Mouse (Mus musculus) spleen, postnatal 36 days (tissue): Measurements from ENCODE around the gene Iqgap1.

Experiments
- DNase-seq, 2 experiments: peaks; one replicate each; pipeline ENCODE4 v3.0.0; 2022; ENCODE audit warnings: low spot score in 2 of 2, mixed read lengths in 1 of 2

Iqgap1 gene

DNA sequence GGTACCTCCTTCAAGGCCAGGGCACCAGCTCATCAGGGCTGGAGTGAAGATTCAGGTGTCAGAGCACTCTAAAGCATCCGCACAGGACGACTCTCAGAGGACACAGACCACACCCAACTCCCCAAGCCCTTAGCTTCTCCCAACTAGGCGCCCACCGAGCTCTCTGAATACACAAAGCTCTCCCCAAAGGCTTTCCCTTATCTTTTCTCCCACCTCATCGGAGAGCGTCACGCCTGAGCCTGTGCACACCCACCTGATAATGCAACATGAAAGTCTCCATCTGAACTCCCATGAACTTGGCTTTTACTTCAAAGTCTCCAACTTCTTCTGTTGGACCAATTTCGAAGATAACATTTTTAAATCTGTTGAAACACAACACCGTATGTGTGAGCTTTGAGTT lies 109.0 kb downstream of the Iqgap1 start:
- no peak for DNase-seq

DNA sequence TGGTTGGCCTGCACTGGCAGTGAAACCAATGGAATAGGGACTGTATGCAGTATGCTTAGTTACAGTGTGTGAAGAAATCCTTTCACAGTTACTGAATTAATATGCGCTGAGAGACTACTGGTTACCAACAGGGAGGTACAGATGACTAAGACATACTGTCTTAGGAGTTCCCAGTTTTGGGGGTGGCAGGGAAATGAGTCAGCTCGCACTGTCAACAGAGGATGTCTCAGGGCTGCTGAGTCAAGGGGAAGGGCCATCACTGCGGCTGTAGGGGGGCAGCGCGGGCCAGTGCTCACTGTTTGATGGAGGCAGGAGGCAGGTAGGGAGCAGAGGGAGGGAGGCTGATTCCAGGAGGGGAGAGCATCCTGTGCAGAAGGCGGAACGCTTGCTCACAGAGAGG lies 110.5 kb downstream of the Iqgap1 start:
- DNase-seq = no peak

DNA sequence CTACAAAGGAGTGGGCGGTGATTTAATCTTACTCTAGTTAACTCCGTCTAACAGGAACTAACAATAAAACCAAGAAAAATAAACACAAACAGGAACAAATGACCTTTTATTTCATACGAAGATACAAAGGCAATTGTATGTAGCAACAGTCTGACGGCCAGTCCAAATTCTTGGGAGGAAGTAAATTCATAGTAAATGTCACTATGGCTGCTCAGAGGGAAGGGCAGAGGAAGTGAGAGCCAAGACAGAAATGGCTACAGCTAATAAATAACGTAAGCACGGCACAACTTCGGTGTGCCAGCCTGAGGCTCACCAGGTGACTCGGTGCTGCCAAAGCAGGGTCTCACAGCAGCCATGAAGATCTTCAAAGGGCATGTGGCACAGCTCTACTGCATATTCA lies 114.3 kb downstream of the Iqgap1 start:
- DNase-seq = no peak

DNA sequence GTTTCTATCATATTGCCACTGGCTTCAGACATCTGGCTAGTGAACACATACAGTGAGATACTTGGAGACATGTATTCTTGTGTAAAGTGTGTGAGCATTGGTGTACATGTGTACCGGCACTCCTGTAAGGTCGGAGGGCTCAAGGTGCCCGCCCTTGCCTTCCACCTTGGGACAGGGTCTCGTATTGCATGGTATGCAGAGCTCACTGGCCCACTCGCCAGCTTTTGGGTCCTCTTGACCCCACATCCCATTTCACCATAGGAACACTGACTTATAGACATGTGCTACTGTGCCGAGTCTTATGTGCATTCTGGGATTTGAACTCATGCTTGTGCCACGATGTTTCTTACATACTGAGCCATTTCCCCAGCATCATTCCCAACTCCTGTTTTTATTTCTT lies 115.4 kb downstream of the Iqgap1 start:
- no peak for DNase-seq

DNA sequence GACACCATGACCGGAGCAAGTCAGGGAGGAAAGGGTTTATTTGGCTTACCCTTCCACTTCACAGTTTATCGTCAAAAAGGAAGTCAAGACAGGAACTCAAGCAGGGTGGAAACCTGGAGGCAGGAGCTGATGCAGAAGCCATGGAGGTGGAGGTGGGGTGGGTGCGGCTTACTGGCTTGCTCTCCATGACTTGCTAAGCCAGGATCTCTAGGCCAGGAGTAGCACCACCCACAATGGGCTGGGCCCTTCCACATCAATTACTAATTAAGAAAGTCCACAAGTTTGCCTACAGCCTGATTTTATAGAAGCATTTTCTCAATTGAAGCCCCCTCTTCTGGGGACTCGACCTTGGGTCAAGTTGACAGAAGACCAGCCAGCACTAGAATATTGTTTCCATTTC lies 121.7 kb downstream of the Iqgap1 start:
- DNase-seq = no peak

DNA sequence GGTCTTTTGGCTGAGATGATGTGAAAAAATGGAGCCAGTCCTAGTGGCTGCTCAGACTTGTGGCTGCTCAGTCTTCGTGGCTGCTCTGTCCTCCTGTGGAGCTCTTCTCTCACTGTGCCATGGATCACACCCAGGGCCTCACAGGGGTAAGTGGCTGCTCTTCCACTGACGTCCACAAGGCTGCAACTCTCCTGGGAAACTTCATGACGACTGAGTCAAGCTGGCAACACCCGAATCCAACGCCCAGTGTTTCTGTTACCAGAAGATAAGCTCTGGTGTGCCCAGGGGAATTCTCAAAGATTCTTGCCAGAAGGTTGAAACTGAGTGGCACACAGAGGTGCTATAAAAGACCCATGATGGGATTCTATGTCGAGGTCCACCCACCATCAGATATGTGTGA lies 123.3 kb downstream of the Iqgap1 start:
- no peak for DNase-seq

DNA sequence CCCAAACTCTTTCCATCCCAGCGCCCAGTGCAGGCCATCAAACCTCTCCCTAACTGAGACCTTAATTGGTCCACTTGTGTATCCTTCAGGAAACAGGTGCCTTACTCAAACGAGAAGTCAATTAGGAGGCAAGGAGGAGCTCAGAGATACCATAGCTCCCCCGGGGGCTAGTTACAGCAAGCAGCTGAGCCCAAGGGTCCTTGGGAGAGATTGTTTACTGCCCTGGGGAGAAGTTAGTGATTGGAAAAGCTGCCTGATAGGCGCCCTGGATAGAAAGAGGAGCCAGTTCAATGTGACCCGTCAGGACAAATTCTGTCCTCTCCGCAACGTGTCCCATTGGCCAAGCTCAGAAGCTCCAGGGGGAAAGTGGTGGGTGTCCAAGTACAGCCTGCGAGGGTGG lies 126.1 kb downstream of the Iqgap1 start:
- no peak for DNase-seq

DNA sequence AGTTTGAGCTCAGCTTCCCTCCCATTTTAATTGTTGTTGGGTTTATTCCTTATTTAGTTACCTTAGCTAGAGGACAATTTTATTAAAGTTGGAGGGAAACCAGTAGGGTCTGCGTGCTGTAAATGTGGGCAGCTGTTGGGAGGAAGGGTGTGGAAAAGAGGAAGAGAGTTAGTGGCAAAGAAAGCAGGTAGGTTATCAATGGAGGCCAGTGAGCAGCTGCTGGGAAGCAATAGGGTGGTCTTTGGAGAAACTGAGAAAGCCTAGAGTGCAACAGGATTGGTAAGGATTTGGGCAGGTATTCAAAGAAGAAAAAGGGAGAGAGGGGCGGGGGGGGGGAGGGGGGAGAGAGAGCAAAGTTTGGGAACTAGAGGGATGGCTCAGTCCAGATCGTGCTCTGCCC lies 126.8 kb downstream of the Iqgap1 start:
- DNase-seq = no peak

DNA sequence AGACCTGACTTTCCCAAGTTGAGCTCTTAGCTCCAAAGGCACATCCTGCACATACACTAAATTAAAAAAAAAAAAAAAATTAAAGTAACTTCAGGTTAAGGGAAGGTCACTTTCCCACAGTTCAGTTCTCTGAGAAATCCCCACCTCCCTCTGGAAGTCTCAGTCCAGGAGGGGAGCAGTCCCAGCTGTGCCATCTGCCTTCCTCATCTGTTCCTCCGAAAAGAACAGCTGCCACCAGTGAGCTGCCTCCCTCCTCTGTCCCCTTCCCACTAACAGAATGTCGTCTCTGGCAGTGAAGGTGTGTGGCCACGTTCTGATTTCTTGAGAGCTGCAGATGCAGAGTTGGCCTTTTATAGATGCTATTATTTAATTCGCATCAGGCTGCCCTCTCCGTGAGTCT lies 127.9 kb downstream of the Iqgap1 start:
- DNase-seq = no peak

DNA sequence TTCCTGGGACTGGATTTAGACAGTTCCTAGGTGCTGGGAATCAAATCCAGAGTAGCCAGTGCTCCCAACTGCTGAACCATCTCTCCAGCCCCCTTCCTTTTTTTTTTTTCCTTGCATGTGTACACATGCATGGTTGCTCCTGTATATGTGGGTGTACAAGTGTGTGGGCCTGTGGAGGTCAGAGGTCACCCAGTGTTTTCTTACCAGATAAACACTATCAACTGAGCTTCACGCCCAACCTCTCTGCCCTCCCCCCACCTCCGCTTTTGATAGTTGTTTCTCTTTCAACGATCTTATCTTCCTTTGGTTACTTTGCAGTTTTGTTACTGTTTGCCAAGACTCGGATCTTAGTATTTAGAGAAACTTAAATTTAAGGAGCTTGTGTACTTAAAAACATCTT lies 128.9 kb downstream of the Iqgap1 start:
- no peak for DNase-seq

DNA sequence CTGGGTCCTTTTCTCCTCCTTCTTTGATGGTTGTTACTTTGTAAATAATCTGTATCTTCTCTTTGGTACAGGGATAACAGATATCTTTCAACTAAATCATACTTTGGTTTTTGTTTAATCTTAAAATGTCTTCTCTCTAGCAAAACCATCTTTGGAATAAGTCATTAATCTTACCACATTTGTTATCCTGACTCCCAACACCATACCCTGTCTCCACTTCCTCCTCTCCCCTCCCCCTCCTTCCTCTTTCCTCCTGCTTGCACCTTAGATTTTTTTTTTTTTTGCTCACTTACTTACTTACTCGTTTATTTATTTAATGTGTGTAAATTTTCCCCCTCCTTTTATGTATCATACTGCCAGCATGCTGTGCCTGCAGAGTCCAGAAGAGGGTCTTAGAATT lies 129.4 kb downstream of the Iqgap1 start:
- no peak for DNase-seq

DNA sequence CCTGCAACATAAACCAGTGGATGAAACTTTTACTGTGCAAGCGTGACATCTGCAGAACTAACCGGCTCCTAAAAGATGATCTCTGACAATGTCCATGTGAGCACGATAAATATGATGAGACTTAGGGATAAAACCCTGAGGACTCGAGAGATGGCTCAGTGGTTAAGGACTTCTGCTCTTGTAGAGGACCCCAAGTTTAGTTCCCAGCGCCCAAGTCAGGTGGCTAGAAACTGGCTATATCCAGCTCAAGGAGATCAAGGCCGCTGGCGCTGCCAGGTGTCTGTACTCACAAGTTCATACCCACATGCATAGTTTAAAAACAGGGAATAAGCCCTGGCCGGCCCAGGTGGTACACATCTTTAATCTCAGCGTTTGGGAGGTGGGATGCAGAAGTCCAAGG lies 133.3 kb downstream of the Iqgap1 start:
- DNase-seq = no peak

DNA sequence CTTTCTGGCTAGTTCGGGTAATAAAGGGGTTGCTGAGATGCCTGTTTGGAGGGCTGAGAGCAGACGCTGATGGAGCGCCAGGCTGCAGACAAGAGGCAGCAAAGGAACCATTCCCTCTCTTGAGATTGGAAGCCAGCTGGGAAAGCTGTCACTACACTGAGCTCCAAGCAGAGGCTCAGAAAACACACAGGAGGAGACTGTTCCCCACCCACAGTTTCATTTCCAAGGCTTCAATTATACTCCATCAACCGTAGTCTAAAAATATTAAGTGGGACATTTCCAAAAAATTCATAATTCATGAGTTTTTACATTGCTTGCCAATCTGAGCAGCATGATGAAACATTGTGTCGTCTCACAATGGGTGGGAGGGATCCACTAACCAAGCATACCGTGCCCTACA lies 134.6 kb downstream of the Iqgap1 start:
- no peak for DNase-seq

DNA sequence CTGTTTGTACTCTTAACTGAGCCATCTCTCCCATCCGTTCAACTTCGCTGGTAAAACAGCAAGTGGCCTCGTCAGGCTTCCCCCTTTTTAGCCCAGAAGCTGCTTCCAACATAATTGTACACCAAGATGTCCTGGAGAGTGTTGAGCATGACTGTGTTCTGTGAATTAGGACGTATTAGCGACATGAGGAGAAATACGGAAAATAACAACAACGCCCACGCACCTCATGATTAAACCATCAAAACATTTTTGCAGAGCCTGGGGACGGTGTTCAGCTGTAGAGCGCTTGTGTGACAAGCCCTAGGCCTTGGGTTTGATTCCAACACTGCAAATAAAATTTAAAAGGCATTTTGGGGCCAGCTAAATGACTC lies 136.6 kb downstream of the Iqgap1 start:
- no peak for DNase-seq

DNA sequence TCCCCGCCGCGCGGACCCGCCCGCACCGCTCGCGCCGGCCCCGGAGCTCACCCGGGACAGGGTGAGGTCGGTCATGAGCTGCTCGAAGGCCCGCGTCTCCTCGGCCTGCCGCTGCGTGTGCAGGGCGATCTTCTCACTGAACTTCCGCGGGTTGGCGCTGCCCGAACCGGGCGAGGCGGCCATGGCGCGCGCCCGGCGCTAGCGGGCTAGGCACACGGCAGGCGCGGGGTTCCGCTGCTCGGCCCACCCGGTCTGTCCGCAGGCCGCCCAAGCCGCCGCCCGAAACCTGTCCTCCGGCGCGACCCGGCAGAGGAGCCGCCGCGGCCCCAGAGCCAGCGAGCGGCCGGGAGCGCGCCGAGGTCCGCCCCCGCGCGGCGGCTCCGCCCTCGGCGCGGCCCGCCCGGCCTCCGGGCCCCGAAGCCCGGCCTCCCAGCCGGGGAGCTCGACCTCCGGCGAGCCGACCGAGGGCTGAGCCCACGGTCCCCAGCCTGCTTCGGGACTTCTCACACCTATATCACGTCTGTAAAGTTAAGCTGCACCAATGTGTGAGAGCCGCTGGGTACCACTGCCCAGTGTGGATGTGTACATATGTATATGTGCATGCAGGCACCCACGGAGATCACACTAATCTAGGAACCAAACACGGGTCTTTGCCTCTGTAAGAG lies 137.1 kb downstream of the Iqgap1 start, which contains the start of gene Crtc3:
Gene Crtc3 (minus strand): TSS at position 322 of the 665 bp plus-strand sequence.
- DNase-seq = peak; percentile 67 to 72

DNA sequence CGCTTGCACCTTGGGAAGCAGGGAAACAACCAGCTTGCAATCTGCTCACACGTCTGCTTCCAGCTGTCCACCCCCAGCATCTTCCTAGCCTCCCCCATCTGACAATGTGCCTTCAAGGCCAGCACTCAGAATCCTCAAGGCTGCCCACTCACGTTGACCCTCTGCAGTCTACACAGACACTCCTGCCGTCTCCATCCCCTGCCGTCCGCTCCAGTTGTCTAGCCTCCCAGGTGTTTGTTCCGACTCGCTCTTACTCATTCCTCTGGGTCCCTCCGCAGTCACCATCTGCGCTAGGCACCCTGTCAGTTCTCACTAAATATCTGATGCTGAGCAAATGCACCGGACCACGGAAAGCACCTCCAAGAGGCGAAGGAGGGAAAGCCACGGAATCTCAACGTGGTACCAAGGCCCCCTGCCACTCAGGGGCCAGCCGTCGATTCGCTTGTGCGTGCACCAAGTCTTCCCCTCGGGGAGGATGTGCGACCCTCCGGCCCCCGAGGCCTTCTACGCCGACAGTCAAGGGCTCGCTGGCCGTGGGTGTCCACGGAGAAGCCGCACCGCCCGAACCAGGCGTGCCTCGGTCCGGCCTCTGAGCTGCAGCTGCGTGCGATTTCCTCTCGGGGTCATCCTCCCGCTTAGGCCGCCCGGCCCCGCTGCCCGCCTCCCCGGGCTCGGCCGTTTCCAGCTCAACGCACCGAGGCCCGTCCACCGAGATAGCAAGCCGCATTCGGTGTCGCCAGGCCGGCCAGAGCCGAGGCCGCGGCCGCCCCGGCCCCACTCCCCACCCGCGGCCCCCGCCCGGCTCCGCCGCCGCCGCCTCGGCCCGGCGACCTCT lies 137.8 kb downstream of the Iqgap1 start:
- peak; percentile 42 to 46 for DNase-seq

DNA sequence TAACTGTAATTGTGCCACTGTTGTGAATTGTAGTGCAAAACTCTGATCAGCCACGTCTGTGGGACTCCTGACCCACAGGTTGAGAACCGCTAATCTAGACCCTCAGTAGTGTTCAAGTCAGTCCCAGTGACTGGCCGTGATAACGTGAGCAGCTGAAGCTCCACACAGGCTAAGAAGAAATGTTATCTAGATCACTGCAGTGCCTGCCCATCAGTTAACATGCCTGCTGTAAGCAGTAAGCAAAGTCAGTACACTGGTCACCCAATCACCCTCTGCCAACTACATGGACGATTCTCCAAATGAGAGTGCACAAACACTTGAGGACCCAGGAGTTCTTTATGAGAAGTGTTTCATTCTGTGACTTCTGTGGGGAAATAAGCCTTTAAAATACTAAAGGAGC lies 140.1 kb downstream of the Iqgap1 start:
- no peak for DNase-seq

DNA sequence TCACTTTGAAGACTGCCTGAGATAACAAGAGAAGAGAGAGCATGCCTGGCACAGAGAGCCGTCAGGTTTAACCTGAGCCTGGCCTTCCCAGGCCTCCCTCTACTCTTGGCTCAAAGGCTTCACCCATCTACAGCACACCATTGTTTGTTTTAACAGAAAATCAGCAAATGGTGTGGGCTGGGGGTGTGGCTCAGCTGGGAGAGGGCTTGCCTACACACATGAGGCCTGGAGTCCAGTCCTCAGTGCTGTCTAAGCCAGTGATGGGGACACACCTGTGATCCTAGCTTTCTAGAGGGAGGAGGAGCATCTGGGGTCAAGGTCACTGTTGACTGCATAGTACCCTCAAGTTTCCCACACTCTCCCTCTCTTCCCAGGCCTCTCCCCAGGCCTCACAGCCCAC lies 143.1 kb downstream of the Iqgap1 start:
- no peak for DNase-seq

DNA sequence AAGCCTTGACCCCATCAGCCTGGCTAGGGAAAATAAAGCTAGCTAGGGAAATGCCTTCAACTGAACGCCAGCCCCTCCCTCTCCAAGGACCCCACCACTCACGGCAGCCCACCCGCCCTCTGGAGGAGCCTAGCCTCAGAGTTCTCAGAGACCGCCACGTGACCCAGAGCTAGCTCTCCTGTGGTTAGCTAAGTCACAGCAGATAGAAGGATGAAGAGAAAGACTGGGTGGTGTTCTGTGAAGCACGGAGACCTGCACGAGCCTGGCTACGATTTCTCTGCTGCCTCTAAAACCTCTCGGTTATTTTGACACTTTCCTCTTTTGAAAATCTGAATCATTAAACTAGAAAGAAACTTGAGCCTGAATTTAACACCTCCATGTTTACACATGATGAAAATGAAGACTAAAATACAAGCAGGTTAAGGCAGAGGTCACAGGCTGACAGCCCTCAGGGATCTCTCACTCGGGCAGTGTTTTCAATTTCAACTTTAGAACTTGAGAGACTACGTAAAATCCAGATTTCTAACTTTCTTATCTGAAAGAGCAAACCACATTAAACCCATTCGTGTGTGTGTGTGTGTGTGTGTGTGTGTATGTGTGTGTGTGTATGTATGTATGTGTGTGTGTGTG lies 145.4 kb downstream of the Iqgap1 start:
- peak; percentile 18 to 23 for DNase-seq

DNA sequence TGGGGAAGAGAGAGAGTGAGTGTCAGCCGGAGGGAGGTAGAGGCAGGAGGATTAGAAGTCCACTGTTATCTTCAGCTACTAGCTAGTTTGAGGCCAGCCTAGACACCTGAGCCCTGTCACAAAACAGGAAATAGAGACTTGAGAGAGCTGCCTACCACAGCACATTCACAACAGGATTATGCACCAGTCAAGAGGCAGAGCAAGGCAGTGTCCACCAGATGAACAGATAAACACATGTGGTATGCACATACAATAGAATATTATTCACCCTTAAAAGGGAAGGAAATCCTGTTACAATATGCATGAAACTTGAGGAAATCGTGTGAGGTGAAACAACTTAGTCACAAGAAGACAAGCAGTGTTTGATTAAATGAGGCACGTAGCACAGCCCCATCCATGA lies 153.5 kb downstream of the Iqgap1 start:
- no peak for DNase-seq

DNA sequence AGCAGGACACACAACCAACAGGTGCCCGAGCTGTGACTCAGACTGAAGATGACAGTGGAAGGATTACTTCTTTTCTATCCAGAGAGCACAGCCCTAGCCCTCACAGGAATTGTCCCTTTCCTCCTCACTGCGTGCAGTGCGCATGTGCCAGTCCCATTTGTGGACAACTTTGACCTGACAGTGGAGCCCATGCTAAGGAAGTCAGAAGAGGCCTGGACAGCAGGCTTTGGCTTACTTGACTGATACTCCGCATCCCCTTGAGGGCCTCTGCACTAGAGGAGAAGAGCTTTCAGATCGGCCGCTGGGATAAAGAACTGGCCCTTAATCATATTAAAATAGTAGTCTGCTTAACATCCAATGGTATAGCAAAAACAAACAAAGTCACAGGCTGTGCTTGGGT lies 154.9 kb downstream of the Iqgap1 start:
- no peak for DNase-seq

DNA sequence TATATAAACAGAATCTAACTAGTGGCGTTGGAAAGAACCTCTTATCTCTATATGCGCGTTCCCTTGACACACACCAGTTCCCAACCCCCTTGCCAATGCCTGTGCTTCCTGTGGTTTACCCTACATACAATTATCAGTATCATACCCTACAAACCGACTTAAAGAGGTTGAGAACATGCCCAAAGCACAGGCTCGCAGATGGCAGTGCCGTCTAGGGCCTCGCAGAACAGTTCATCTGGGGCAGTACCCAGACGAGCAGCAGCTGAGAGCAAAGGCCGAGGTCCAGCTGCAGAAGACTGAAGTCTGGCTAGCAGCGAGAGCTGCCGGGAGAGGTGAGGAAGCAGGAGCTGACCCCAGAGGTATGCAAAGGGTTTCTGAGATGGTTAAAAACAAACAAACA lies 158.6 kb downstream of the Iqgap1 start:
- DNase-seq = no peak
